Mouse (Mus musculus): ENCODE measurements around the gene Gm29797.

Gene Gm29797

DNA sequence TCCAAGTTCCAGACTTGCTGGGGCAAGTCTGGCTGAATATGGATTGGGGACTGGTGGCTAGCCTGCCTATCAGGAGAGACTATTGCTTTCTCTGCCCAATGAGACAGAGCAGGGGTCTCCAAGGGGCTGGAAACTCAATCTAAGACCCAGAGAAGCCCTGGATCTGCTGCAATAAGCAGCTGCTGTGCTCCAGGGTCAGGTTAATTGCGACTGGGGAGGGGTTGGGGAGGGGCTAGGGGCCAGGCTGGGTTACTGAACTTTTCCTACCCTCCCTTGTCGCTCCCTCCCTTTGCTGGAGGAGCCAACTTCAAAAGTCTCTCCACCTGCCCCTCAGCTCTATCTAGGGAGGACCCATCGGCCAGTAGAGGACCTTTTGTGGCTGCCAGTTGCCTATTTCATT is at the start of gene Gm29797:
Gene Gm29797, plus strand, starts transcription at position 301 of the 400 bp plus-strand sequence.
- CTCF ChIA-PET: interaction anchor here (0.9 kb wide), 1 partner anchor 50 kb away, joined by 3 read pairs; no protein-coding TSS in a partner anchor

DNA sequence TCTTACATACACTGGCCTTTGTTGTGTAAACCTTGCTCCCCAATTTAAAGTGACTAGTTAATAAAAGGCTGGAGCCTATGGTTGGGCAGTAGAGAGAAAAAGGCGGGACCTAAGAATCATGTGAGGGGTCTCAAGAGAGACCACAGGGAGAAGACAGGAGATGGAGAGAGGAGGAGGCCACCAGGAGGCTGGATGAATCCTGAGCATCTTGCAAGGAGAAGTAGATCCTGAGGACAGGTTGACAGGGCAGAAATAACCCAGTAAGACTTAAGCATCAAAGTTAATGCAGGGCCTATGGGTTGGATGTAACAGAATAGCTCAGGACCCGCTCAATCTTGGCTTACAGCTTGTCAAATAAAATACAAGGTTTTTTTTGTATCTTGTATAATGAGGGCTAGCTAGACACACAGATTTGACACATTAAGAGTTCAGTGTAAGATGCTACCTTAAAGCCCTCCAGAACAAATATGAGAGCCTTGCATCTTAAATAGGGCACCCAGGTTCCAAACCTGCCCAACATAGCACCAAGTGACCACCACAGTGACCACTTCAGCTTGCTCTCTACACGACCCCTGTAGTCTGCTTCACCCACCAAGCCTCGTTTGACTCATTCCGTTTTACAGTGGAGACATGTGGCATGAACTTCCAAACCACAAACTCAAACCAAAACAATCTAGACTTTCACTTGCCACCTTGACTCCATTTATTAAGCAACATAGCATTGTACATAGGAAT is 37.9 kb upstream of the Gm29797 start:
- CTCF ChIA-PET: no interaction called here

- CTCF ChIA-PET: no interaction called here
Observed at GRCm38 (mm10) chr2:181623401-181623800, 33.4 kb upstream of the Gm29797 start.

DNA sequence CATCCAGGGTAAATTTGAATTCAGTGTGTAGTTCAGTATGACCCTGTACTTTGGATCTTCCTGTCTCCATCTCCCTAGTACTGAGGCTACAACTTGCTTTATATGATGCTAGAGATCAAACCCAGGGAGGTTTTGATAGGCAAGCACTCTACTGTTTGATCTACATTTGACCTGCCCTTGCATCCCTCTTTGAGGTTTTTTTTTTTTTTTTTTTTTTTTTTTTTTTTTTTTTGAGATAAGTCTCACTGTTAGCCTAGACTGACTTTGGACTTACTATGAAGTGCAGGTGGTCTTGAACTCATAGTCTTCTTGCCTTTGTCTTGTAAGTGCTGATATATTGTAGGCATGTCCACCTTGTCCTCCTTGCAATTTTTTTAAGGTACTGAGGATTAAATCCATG is 28.4 kb upstream of the Gm29797 start:
- CTCF ChIA-PET: no interaction called here

- CTCF ChIA-PET: no interaction called here
Observed at GRCm38 (mm10) chr2:181632624-181633023, 24.2 kb upstream of the Gm29797 start.

DNA sequence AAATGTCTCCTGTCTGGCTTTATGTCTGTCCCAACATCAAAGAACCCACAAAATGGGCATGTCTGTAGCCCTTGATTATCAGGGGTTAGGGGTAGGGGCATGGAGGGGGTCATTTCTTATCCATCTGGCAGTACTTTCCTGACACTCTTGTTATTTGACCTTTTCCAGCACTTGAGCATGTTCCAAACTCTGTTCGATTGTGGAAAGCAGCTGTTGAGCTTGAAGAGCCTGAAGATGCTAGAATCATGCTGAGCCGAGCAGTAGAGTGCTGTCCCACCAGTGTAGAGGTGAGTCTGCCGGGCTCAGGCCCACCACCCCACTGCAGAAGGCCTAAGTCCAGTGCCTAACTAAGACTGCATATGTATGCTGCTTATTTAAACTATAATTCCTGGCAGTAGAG is 21.0 kb upstream of the Gm29797 start:
- CTCF ChIA-PET: no interaction called here

DNA sequence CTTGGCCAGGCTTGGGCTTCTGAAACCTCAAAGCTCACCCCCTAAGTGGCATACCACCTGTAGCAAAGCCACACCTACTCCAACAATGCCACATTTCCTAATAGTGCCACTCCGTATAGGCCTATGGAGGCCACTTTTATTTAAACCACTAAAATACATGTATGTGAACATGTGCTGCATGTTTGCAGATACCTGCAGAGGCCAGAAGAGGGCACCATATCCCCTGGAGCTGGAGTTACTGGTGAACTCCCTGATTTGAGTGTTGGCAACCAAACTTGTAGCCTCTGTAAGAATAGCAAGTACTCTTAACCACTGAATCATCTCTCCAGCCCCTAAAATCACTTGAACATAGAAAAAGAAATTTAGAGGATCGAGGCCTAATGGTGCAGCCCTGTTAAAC is 12.5 kb upstream of the Gm29797 start:
- CTCF ChIA-PET: interaction anchor here (1.6 kb wide), 1 partner anchor 34 kb away, joined by 4 read pairs; no protein-coding TSS in a partner anchor

GRCm38 (mm10) chr2:181645666-181646065 is 11.2 kb upstream of the Gm29797 start:
- CTCF ChIA-PET: no interaction called here

GRCm38 (mm10) chr2:181646626-181647472 is 10.0 kb upstream of the Gm29797 start:
- CTCF ChIA-PET: no interaction called here

GRCm38 (mm10) chr2:181648926-181649325 is 7.9 kb upstream of the Gm29797 start:
- CTCF ChIA-PET: no interaction called here

- CTCF ChIA-PET: interaction anchor here (1.3 kb wide), 1 partner anchor 9 kb away, joined by 3 read pairs; no protein-coding TSS in a partner anchor
Observed at GRCm38 (mm10) chr2:181653065-181653464, 3.8 kb upstream of the Gm29797 start.

DNA sequence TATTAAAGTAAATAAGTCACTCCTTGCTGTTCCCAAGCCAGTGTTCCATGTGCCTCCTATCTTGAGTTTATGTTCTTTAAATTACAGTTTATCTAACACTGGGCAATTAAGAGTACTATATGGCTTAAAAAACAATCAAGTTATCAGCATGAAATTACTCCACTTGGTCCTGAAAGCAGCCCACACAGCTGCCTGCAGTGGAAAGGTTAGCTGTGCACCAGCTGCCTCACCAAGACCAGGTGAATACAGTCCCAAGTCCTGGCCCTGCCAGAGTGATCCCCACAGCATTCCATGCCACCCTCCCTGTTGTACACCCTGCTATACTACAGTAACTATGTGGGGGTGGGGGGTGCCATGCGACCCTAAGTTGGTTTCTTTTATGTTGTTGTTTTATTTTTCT is 3.3 kb upstream of the Gm29797 start:
- CTCF ChIA-PET: interaction anchor here (1.3 kb wide), 1 partner anchor 9 kb away, joined by 3 read pairs; no protein-coding TSS in a partner anchor

- CTCF ChIA-PET: no interaction called here
Observed at GRCm38 (mm10) chr2:181657441-181657840, 607 bp downstream of the Gm29797 start.

DNA sequence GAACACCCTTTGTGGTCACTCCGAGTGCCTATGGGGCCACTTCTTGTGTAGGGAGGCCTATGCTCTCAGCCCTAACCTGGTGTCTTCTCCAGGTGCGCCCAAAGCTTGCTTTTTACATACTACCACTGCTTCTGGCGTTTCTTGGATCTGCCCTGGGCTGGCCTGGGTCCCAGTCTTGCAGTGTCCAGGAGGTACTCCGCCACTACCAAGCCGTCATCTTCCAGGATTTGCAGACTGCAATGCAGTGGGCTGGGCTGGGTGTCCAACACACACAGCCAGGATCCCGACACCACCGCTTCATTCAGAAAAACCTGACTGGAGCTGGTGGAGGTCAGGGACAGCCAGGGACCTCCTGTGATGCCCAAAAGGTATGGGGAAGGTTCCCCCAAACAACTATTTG is 1.7 kb downstream of the Gm29797 start:
- CTCF ChIA-PET: interaction anchor here (0.6 to 2.4 kb wide), 3 partner anchors 20 to 48 kb away, joined by 3 to 15 read pairs (median 8); no protein-coding TSS in a partner anchor

DNA sequence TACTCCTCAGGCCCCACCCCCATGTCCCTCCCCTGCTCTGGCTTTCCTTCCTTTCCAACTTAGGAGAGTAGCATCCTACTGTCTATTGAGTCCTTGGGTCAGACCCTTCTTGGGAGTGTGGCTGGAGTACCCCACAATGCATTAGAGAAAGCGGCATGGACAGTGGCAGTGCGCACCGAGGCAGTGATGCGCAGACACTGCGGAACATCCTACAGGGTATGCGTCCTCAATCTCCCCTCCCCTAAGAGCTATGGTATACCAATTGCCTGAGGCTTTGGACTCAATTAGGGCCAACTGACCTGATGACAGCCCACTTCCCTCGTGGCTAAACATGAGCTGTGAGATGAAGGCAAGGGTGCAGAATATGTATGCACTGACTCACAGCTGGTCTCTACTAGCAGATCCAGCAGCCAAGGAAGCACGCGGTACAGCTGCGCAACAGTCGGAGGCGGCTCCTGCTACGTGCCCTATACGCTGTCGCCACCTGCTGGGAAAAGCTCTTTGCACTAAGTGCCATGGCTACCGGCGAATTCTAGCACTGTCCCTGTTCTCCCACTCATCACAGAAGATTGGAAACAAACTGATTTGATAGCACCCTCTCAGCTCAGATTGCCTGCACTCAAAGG is 2.2 kb downstream of the Gm29797 start:
- CTCF ChIA-PET: interaction anchor here (0.6 to 2.4 kb wide), 4 partner anchors 19 to 1559 kb away, joined by 3 to 15 read pairs (median 6); no protein-coding TSS in a partner anchor

- CTCF ChIA-PET: interaction anchor here (0.7 to 2.4 kb wide), 3 partner anchors 19 to 1559 kb away, joined by 3 to 15 read pairs (median 8); no protein-coding TSS in a partner anchor
Observed at GRCm38 (mm10) chr2:181659609-181660055, 2.8 kb downstream of the Gm29797 start.

- CTCF ChIA-PET: interaction anchor here (0.6 to 0.8 kb wide), 3 partner anchors 8 to 45 kb away, joined by 3 to 4 read pairs (median 3); partner anchors contain the start of gene Sox18
Observed at GRCm38 (mm10) chr2:181662620-181663297, 5.9 kb downstream of the Gm29797 start.

- CTCF ChIA-PET: no interaction called here
Observed at GRCm38 (mm10) chr2:181663298-181663630, 6.4 kb downstream of the Gm29797 start.

DNA sequence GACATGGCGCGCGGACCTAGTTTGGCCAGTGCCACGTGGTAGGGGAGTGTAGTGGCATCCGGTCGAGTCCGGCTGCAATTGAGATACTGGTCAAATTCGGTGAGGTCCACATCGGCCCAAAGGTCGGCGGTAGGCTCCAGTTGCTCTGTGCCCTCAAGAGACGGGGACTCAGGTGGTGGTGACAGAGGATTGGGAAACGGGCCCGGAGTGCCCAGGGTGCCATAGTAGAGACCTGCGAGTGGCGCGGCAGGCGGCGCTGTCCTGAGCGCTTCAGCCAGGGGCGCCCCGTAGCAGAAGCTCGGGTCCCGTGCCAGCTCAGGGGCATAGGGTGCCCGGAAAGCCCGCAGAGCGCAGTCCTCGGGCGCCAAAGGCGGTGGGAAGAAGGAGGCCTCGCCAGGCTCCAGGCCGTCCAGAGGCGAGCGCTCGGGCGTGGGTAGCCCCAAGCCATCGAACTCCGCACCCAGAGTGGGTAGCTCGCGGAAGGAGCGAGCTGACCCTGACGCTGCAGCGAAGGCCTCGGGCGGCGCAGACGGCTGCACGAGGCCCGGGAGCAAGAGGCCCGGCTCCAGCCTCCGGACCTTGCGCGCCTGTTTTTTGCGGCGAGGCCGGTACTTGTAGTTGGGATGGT is 13.6 kb downstream of the Gm29797 start:
- CTCF ChIA-PET: interaction anchor here (0.6 kb wide), 1 partner anchor 190 kb away, joined by 3 read pairs; no protein-coding TSS in a partner anchor

DNA sequence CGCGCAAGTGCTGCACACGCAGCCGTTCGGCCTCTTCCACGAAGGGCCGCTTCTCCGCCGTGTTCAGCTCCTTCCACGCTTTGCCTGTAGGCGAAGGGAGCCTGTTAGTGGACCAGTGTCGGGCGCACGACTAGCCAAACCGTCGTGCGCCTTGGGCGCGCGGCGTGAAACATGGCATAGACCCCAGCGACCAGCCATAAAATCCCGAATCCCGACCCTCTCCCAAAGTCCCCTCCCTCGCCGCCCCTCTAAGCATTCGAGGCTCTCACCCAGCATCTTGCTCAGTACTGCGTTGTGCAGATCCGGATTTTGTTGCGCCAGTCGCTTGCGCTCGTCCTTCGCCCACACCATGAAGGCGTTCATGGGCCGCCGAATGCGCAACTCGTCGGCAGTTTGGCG is 14.1 kb downstream of the Gm29797 start:
- CTCF ChIA-PET: interaction anchor here (0.5 kb wide), 1 partner anchor 8 kb away, joined by 3 read pairs; no protein-coding TSS in a partner anchor

- CTCF ChIA-PET: interaction anchor here (0.5 kb wide), 1 partner anchor 9 kb away, joined by 3 read pairs; no protein-coding TSS in a partner anchor
Observed at GRCm38 (mm10) chr2:181671326-181671725, 14.5 kb downstream of the Gm29797 start, which contains the start of gene Sox18. Gene Sox18, minus strand, starts transcription at chr2:181671640.
